Mouse (Mus musculus) small intestine, adult 2 months (tissue): Measurements from ENCODE around the gene Tmem253.

Experiments used
- CTCF ChIP-seq: fragments of 200-500 bp; IDR thresholded peaks from 2 replicates; pipeline ENCODE4 v1.5.1; 2012; ENCODE audit warnings: low read depth, mild to moderate bottlenecking, control low read depth, inconsistent platforms, low read length, moderate library complexity, mixed read lengths; ENCODE audit not compliant: insufficient replicate concordance, insufficient read length; ENCODE audit errors: extremely low read depth
- POLR2A ChIP-seq: fragments of 200-500 bp; IDR thresholded peaks from 2 replicates; pipeline ENCODE4 v1.6.1; 2012; ENCODE audit warnings: low read depth, mild to moderate bottlenecking, control low read depth, inconsistent platforms, low read length, moderate library complexity

DNA sequence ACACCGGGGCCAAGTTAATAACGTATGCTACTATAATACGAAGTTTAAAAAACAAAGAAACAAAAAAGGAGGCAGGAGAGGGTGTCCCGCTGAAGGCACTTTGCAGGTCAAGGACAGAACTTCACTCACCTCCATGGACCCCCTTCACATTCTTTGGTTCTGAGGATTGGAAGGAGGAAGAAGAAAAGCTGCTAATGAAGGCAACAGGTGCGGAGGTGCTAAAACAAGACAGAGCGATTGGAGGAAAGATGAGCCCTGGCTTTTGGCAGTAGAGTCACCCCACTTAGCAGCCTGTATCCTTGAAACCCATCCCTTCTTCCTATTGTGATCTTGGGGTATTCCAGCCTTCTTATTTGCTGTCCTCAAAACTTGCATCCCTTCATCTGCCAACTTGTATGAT, 5.6 kb upstream of the Tmem253 start:
- TF ChIP-seq CTCF = no peak
- no peak for TF ChIP-seq POLR2A
